Mouse (Mus musculus) layer of hippocampus, postnatal 10 days (tissue): Measurements from ENCODE around the gene Trabd2b. TPM values are rescaled to one million over a fixed set of nuclear protein-coding genes. Genes with fewer than 3 reads are reported as not detected.

Experiments used
- DNase-seq, 2 experiments: peaks; one replicate each; pipeline ENCODE4 v3.0.0; 2021; ENCODE audit warnings: low spot score in 2 of 2
- total RNA-seq, 2 experiments: library from RNA; stranded (reverse); gene quantifications; 2 replicates each; pipeline ENCODE4 v1.2.3; 2021

Trabd2b gene
- total RNA-seq, 2 experiments from 2014 or later, result 1.3 to 1.5 TPM

DNA sequence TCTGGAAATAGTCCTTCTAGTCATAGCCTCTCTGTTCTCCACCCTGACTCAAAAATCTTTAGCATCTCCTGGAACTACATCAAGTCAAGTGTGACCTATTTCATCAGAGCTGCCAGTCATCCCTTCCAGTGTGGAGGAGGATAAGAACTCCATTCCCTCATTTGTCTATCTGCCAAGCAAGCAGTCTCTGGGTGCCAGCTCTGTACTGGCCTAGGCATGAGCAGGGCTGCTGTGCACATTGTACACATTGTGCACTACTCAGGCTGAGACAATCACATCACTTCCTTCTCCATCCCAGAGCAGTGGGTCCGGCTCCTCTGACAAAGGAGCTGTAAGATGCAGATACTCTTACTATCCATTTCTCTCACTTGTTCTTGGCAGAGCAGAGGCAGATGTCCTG is 178.2 kb downstream of the Trabd2b start:
- DNase-seq, result no peak

- DNase-seq, result no peak
Measured at GRCm38 (mm10) chr4:114593554-114594215, 187.2 kb downstream of the Trabd2b start.

DNA sequence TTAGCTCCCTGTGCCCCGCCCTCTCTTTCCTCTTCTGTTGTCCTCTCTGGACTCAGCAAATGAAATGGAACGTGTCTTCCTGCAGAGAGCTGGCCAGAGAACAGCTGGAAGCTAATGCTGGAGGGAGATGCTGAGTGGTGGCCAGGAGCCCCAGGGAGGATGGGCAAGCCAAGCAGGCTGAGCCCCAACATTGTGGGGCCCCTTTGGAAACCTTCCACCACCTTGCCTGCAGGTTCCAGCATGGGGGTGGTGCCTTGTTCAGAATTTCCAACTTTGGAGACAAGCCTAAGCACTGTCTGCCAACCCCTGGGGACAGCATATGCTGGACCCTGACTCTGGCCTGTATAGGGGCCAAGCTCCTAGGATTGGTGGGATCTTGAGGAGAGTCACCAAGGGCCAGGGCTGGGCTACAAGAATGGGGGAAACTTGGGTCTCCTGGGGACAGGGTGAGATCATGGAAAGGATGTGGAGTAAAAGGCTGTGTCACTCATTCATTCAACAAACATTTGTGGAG is 188.7 kb downstream of the Trabd2b start:
- peak; percentile 28 to 40 for DNase-seq

DNA sequence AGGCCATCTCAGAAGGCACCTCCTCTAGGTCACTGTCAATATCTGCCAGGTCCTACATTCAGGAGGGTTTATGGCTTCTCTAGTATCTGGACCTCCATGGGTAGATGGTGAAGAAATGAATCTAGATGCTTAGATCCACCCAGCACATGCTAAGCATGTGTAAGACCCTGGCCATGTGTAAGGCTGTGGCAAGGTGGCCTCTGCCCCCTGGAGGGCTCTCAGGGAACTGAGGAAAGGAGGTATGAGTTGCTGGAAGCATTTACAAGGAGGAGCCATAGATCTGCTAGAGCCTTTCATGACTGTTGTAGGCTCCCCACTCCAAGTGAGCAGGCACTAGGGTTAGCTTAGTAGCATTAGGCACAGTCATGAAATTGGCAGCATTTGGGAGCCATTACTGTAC is 192.6 kb downstream of the Trabd2b start:
- DNase-seq, result peak in 1 of 2 experiments; percentile 46

GRCm38 (mm10) chr4:114601201-114602009 is 194.9 kb downstream of the Trabd2b start:
- no peak for DNase-seq

GRCm38 (mm10) chr4:114605670-114606069 is 199.1 kb downstream of the Trabd2b start:
- no peak for DNase-seq

DNA sequence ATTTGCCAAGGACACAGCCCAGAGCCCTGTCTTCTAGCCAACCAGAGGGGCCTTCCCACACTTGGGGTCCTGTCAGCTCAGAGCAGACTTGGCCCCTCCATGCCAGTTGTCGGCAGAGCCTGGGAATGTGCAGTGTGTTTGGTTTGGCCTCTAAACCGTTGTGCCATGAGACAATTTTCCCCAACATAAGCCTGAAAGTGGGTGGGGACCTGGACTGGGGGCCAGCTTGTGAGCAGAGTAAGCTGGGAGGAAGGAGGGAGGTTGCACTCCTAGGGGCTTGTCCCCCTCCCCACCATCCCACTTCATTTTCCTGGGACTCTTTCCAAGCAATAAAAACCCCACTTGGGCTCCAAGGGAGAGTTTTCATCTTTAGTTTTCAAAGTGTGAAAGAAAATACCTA is 201.3 kb downstream of the Trabd2b start:
- no peak for DNase-seq

DNA sequence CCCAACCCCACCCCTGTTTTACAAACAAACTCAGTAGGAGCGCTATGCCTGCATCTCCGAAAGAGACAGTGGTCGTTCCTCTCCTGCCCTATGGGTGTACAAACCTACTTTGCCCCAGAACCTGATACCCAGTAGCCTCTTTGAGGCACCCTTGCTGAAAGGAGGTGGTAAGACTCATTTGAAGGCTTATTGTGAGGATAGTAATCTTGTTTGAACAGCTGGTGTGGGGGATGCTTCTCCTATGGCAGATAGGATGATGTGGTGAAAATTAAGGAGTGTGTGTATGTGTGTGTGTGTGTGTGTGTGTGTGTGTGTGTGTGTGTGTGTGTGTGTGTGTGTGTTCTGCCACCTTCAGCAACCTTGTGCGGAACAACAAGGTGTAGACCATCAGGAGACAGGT is 202.8 kb downstream of the Trabd2b start:
- no peak for DNase-seq

- peak; percentile 54 to 71 for DNase-seq
Measured at GRCm38 (mm10) chr4:114611166-114611929, 204.8 kb downstream of the Trabd2b start.

DNA sequence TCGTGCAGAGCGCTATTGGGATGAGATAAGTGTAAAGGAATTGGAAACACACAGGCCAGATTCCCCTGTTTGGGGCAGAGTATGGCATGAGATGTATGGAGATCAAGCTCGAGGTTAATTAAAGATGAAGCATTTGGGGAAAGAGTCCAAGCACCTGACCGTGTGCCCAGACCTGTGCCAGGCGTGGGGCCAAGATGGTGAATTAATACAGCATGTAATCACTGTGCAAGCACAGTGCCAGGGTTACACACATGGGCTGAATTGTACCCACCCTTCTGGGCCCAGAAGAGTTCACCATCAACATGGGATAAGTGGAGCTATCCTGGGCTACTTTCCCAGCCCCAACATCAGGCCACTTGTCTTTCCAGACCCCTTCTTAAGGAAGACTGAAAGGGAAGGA is 205.5 kb downstream of the Trabd2b start:
- no peak for DNase-seq

DNA sequence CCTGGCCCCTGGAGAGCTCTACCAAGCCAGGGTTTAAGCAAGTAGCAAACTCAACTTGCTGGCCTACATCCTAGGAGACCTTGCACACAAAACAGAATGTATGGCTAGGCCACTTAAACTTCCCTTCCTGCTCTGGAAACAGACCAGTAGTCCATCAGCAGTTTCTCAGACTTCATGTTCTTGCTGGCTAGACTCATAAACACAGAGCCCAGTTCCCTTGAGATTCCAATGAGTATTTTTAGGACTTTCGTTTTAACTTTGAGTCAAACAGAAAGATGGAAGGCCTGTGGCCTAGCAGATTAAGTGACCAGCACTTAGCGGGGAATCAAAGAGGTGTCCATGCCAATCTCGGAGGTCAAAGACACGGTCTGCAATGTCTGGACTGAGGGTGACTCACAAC is 206.3 kb downstream of the Trabd2b start:
- DNase-seq, result no peak

DNA sequence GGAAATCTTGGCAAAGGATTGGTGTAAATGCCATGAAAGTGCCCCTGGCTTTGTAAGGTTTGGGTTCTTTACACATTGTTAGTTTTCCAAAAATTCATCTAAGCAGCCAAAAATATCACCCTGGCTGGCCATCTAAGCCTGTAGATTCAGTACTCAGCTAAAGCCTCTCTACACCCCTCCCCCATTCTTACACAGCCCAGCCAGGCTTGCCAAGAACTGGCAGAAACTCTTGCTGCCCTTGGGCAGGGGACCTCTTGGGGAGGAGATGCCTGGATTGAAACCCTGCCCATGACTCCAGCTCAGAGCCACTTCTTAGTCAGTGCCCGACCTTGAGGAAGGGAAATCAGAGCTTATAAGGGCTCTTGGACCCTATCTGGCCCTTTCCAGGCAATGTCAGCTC is 207.6 kb downstream of the Trabd2b start:
- no peak for DNase-seq

- no peak for DNase-seq
Measured at GRCm38 (mm10) chr4:114615765-114616164, 209.2 kb downstream of the Trabd2b start.

DNA sequence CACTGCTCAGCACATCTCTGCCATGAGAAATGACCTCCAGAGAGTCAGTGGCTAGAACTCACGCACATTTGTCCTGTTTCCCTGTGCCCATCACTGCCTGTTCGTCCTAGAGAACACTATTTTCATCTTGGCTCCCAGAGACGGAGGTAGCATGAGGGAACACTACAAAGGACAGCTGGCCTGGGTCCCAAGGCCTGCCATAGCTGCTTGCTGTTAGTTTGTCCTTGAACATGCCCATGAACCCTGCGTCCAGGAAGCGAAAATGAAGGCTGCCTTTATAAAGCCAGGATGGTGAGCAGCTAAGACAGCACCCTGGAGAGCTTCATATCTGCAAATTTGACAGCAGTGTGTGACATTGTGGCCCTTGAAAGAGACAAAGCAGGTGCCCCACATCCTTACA is 216.4 kb downstream of the Trabd2b start:
- no peak for DNase-seq

DNA sequence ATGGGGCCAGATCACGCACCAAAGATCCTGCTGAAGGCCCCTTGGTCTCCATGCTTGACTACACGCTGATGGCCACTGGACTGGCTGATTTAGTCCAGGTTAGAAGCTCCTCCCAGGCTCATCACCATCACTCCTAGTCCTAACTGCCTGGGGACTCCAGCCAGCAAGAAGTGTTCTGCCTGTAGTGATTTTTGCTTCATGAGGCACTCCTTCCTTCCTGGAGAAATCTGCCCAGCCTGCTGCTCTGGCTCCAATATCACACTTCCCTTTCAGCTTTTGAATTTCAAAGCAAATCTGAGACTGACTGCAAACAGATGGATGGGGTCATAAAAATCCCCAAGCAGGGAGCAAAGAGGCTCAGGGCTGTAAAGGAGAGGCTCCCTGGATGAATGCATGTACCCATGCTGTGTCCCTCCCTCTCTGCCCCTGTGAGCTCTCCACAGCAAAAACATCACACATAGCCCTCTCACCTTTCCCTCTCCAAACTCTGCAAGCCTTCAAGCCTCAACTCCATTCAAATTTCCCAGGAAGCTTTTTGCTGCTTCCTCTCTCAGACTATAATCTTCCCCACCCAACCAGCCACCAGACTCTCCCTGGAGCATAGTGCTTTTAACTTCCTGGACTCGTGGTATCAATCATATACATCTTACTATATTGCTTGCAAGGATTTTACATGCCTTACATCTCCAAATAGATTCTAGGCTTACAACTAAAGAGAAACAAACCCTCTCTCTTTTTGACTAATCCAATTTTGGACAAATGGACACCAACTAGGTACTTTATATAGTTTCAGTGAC is 217.8 kb downstream of the Trabd2b start:
- no peak for DNase-seq

DNA sequence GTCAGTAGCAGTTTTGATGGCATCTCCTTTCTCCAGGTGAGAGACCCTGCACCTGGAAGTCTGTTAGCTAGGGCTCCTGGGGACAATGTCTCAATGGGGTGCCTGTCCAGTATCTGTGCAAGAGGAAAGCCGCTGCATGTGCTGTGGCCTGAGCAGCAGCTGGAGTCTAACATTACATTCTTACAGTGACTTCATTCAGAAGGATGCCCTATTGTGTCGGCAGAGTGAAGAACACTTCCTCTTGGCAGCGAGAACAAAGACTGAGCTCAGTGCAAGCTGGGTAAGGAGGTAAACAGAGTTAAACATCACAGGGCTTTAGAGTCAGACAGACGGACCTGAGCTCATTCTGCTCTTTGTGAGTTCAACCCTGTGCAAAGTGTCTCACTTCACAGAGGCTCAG is 218.8 kb downstream of the Trabd2b start:
- DNase-seq, result no peak

DNA sequence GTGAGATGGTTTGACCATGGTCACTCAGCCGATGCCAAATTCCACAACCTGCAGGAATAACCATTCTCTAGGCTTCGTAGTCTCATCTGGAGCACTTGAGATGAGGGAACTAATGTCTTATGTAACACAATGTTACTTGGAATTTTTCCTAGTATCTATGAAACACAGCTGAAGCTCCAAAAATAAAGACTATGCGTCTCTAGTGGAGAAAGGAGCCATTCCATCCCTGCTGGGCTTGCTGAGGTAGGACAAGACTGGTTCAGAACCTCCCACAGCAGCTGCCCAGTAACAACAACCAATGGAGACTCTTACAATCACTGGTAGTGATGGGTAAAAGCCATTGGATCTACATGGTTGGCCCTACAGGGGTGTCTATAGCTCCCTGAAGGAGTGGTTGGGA is 219.4 kb downstream of the Trabd2b start:
- no peak for DNase-seq

GRCm38 (mm10) chr4:114627674-114628293 is 221.3 kb downstream of the Trabd2b start:
- DNase-seq, result no peak

GRCm38 (mm10) chr4:114635889-114636288 is 229.4 kb downstream of the Trabd2b start:
- peak; percentile 79 to 84 for DNase-seq

- DNase-seq, result no peak
Measured at GRCm38 (mm10) chr4:114636324-114636723, 229.8 kb downstream of the Trabd2b start.
